Comparison of ENCODE assay signal across 13 mouse cellular contexts in the genomic region with DNA sequence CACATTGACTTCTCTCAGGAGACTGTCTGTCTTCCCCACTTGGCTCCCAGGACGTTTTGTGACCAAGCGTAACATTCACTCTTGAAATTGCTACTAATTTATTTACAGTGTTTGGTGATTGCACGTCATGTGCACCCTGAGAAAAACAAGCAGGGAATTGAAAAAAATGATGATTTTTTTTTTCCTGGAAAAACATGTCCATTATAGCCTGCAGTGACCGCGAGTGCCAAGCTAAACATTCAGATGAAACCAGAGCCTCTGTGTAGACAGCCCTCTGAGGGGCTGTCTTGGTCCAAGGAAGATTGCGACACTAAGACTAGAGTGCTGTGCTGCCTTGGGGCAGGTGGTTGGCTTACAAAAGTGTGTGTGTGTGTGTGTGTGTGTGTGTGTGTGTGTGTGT. TPM values are rescaled to one million over a fixed set of nuclear protein-coding genes. Genes with fewer than 3 reads are reported as not detected.
DNase-seq lines count a peak whose midpoint lies in the region; ATAC-seq and TF ChIP-seq lines count a peak whose summit lies in the region.
"Had no signal": no experiment of that assay in that cellular context is flagged by ENCODE, and none has a peak within 500 bp of the region (broad histone marks: within the 10 kb centered on the region; RNA-seq: fewer than 3 reads in every experiment).

No protein-coding gene starts in this region.

- no peak overlapping the region for H3K27ac ChIP-seq in kidney, embryonic 16.5 days (ENCODE audit: low read length)
- H3K27ac ChIP-seq in embryonic facial prominence, embryonic 15.5 days (replicated peaks) = no peak overlapping the region
- H3K27ac ChIP-seq in forebrain, embryonic 13.5 days = no peak overlapping the region
- no peak overlapping the region for H3K27ac ChIP-seq in hindbrain, postnatal 0 days
- H3K27ac ChIP-seq: hindbrain, embryonic 15.5 days had no signal

- no peak overlapping the region for H3K4me3 ChIP-seq in kidney, embryonic 16.5 days (ENCODE audit: low read length)
- H3K4me3 ChIP-seq in embryonic facial prominence, embryonic 15.5 days (replicated peaks) = no peak overlapping the region
- H3K4me3 ChIP-seq in forebrain, embryonic 13.5 days = no peak overlapping the region
- no peak overlapping the region for H3K4me3 ChIP-seq in hindbrain, postnatal 0 days (ENCODE audit: low read length)
- H3K4me3 ChIP-seq: hindbrain, embryonic 15.5 days; limb, embryonic 15.5 days had no signal

- no peaks in the 10 kb centered on the region for H3K9me3 ChIP-seq in kidney, embryonic 16.5 days (ENCODE audit: low read length)
- no peaks in the 10 kb centered on the region for H3K9me3 ChIP-seq in embryonic facial prominence, embryonic 15.5 days (replicated peaks)
- H3K9me3 ChIP-seq in forebrain, embryonic 13.5 days (replicated peaks) = no peaks in the 10 kb centered on the region
- no peaks in the 10 kb centered on the region for H3K9me3 ChIP-seq in hindbrain, postnatal 0 days (ENCODE audit: low read length)
- H3K9me3 ChIP-seq: hindbrain, embryonic 15.5 days; limb, embryonic 15.5 days had no signal

- H3K36me3 ChIP-seq in kidney, embryonic 16.5 days (ENCODE audit: insufficient read depth, low read length) = no peaks in the 10 kb centered on the region
- no peaks in the 10 kb centered on the region for H3K36me3 ChIP-seq in embryonic facial prominence, embryonic 15.5 days
- no peaks in the 10 kb centered on the region for H3K36me3 ChIP-seq in forebrain, embryonic 13.5 days (ENCODE audit: poor library complexity, severe bottlenecking)
- H3K36me3 ChIP-seq in hindbrain, postnatal 0 days (ENCODE audit: insufficient read depth, low read length) = no peaks in the 10 kb centered on the region
- H3K36me3 ChIP-seq: hindbrain, embryonic 15.5 days; limb, embryonic 15.5 days had no signal

- no peak for ATAC-seq in kidney, embryonic 16.5 days (ENCODE audit: low FRiP score, low TSS enrichment)
- peak; percentile 36; the same call in 1 of the 2 replicates for ATAC-seq in embryonic facial prominence, embryonic 15.5 days (ENCODE audit: insufficient number of reproducible peaks, low FRiP score, low TSS enrichment, low read depth)
- ATAC-seq in forebrain, embryonic 13.5 days = no peak
- ATAC-seq in hindbrain, postnatal 0 days = no peak

- H3K4me2 ChIP-seq in kidney, embryonic 16.5 days (replicated peaks; ENCODE audit: low read depth, low read length) = no peak overlapping the region
- H3K4me2 ChIP-seq in embryonic facial prominence, embryonic 15.5 days (replicated peaks) = no peak overlapping the region
- H3K4me2 ChIP-seq in forebrain, embryonic 13.5 days = no peak overlapping the region
- H3K4me2 ChIP-seq in hindbrain, postnatal 0 days (ENCODE audit: low read depth, low read length) = no peak overlapping the region
- H3K4me2 ChIP-seq: hindbrain, embryonic 15.5 days; limb, embryonic 15.5 days had no signal

- peaks cover 21% of the 10 kb centered on the region for H3K4me1 ChIP-seq in kidney, embryonic 16.5 days (ENCODE audit: insufficient read depth, low read length)
- H3K4me1 ChIP-seq in embryonic facial prominence, embryonic 15.5 days = peaks cover 24% of the 10 kb centered on the region
- no peaks in the 10 kb centered on the region for H3K4me1 ChIP-seq in forebrain, embryonic 13.5 days
- H3K4me1 ChIP-seq in hindbrain, postnatal 0 days (ENCODE audit: insufficient read depth, low read length) = no peaks in the 10 kb centered on the region
- H3K4me1 ChIP-seq: hindbrain, embryonic 15.5 days had no signal

- H3K27me3 ChIP-seq in kidney, embryonic 16.5 days (ENCODE audit: insufficient read depth, low read length) = no peaks in the 10 kb centered on the region
- H3K27me3 ChIP-seq in embryonic facial prominence, embryonic 15.5 days = no peaks in the 10 kb centered on the region
- 0 out of 2 replicates have a peak, but pooled peaks cover 3% of the 10 kb centered on the region for H3K27me3 ChIP-seq in forebrain, embryonic 13.5 days
- H3K27me3 ChIP-seq in hindbrain, postnatal 0 days (ENCODE audit: insufficient read depth, low read length) = no peaks in the 10 kb centered on the region
- H3K27me3 ChIP-seq: hindbrain, embryonic 15.5 days; limb, embryonic 15.5 days had no signal

- no peak overlapping the region for H3K9ac ChIP-seq in kidney, embryonic 16.5 days (replicated peaks; ENCODE audit: low read length)
- H3K9ac ChIP-seq in embryonic facial prominence, embryonic 15.5 days = no peak overlapping the region
- H3K9ac ChIP-seq in forebrain, embryonic 13.5 days = no peak overlapping the region
- H3K9ac ChIP-seq in hindbrain, postnatal 0 days (replicated peaks; ENCODE audit: low read length) = no peak overlapping the region
- H3K9ac ChIP-seq: hindbrain, embryonic 15.5 days; limb, embryonic 15.5 days had no signal

- DNase-seq in kidney, adult 11 months = peak; percentile 13
- DNase-seq in heart, postnatal 4 days = peak; percentile 27
- peak; percentile 20 for DNase-seq in lung, postnatal 14 days
- no peak for DNase-seq in hindbrain, postnatal 0 days (ENCODE audit: low spot score)
- DNase-seq in spleen, adult 12 weeks (ENCODE audit: low spot score) = no peak
- DNase-seq: cerebellum, adult 9-10 months; thymus, postnatal 36 days had no signal

- 33% methylated on average over 6 of the region's 6 CpGs for whole genome bisulfite sequencing in kidney, embryonic 16.5 days
- 49% methylated on average over 6 of the region's 6 CpGs for WGBS in embryonic facial prominence, embryonic 15.5 days
- WGBS in forebrain, embryonic 13.5 days = 89% methylated on average over 6 of the region's 6 CpGs
- 73% methylated on average over 6 of the region's 6 CpGs for WGBS in hindbrain, postnatal 0 days

- TF ChIP-seq CTCF in hindbrain, postnatal 0 days (IDR thresholded peaks at IDR 0.05; ENCODE audit: low read depth) = no peak

RNA-seq across cellular contexts. Expression of gene Fam169b, which starts 37.8 kb away (rescaled TPM):
- polyA plus RNA-seq in kidney, embryonic 16.5 days (2015; fragmentation: Nextera tagmentation; extraction: Ambion mirVana) = 1.1 and 1.5 TPM in 2 replicates
- 3.7 and 3.8 TPM in 2 replicates for polyA plus RNA-seq in embryonic facial prominence, embryonic 15.5 days (2015; fragmentation: Nextera tagmentation; extraction: Ambion mirVana)
- under 1 TPM in 1 of 2 experiments, not detected in 1; 0.24 TPM for total RNA-seq in heart, postnatal 4 days (2021)
- not detected in 2 replicates for polyA plus RNA-seq in forebrain, embryonic 13.5 days (2015; fragmentation: Nextera tagmentation; extraction: Ambion mirVana)
- total RNA-seq in hindbrain, postnatal 0 days (2014; rRNA removed) = 0.21 TPM in 1 of 2 replicates, not detected in the other
- polyA plus RNA-seq in hindbrain, postnatal 0 days (2015; fragmentation: Nextera tagmentation; extraction: Ambion mirVana) = 0.15 TPM in 1 of 2 replicates, not detected in the other

RNA-seq across cellular contexts. Expression of gene Pgpep1l, which starts 47.4 kb away (rescaled TPM):
- polyA plus RNA-seq in kidney, embryonic 16.5 days (2015; fragmentation: Nextera tagmentation; extraction: Ambion mirVana) = not detected in 2 replicates
- polyA plus RNA-seq in embryonic facial prominence, embryonic 15.5 days (2015; fragmentation: Nextera tagmentation; extraction: Ambion mirVana) = not detected in 2 replicates
- not detected for total RNA-seq in heart, postnatal 4 days (2021)
- polyA plus RNA-seq in forebrain, embryonic 13.5 days (2015; fragmentation: Nextera tagmentation; extraction: Ambion mirVana) = not detected in 2 replicates
- total RNA-seq in hindbrain, postnatal 0 days (2014; rRNA removed) = 0.68 TPM in 1 of 2 replicates, not detected in the other
- 0.24 TPM in 1 of 2 replicates, not detected in the other for polyA plus RNA-seq in hindbrain, postnatal 0 days (2015; fragmentation: Nextera tagmentation; extraction: Ambion mirVana)
- total RNA-seq: megakaryocyte-erythroid progenitor cell, adult 5-6 weeks had no signal
- polyA plus RNA-seq: hindbrain, embryonic 15.5 days had no signal

Comparison
In these comparisons a context has a peak if more than half of its experiments do, and no peak if none do; other contexts are left out.
1. DNase-seq: peak in kidney, adult 11 months (single experiment), heart, postnatal 4 days (single experiment) and lung, postnatal 14 days (single experiment); none in hindbrain, postnatal 0 days (single experiment) and spleen, adult 12 weeks (single experiment).